Mouse (Mus musculus) 3T3-L1 (cell line): ENCODE measurements around the gene Nudt16l1.

Experiments used
- DNase-seq: peaks from one replicate; pipeline ENCODE4 v3.0.0-alpha.2; 2015; ENCODE audit warnings: low read depth, low spot score

The Nudt16l1 gene

DNA sequence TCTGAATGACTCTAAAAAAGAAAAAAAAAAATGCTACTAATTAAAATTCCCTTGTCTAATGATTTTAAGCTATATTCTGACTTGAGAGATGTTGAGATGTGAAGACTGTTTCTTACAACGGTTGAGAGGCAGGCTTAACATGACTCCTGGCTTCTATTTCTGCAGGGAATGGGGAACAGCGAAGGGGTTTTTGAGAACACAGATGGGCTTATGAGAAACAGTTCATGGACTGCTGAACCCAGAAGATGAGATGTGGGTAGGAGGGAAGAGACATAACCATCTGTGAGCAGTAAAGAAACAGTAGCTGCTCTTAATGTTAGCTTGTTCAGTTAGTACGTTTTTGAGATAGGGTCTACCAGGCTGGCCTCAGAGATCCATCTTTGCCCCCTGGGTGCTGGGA lies 18.0 kb downstream of the Nudt16l1 start:
- no peak for DNase-seq

DNA sequence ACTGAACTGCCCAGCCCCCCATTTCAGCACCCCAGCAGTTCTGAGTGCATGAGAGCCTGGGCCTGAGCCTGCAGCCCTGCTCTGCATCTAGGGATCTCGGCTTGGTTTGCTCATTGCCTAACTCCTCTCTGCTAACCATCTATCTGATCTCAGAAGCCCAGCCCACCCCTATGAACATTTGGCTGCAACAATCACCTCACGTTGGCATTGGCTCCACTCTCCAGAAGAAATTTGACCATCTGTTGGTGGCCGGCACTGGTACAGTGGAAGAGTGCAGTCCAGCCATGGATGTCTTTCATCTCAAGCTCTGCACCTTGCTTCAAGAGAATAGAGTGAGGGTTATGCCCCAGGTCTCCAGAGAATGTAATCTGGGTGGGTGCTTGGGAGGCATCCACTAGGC lies 18.9 kb downstream of the Nudt16l1 start:
- no peak for DNase-seq

DNA sequence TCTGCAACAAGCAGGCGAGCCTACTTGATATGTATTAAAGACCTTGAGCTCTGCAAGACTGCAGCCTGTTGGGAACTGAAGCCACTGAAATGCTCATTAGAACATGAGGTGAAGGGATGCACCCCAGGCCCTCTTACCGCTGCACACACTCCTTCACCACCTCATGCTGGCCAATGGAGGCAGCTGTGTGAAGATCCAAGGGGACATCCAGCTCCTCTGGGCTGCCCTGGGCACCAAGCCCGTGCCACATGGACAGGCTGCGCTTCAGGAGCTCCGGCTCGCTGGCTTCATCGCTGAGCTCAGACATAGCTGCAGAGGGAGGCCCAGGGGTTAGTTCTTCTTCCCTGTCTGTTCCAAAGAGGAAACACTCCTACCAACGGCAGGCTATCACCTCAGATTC lies 21.7 kb downstream of the Nudt16l1 start:
- DNase-seq, result no peak

DNA sequence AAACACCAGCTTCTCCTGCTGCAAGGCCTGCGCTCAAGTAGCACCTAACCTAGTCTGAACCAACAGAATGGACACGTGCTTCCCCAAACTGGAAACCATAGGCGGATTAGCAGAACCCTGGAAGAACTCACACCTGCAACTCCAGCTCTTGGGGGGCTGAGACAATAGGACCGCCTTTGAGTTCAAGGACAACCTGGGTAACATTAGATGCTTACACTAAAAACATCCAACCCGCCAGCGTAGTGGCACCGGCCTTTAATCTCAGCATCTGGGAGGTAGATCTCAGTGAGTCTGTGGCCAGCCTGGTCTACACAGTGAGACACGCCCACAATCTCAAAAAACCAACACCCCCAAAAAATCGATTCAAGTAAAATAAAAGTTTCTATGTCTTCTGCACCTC lies 24.8 kb downstream of the Nudt16l1 start:
- peak; percentile 30 for DNase-seq

DNA sequence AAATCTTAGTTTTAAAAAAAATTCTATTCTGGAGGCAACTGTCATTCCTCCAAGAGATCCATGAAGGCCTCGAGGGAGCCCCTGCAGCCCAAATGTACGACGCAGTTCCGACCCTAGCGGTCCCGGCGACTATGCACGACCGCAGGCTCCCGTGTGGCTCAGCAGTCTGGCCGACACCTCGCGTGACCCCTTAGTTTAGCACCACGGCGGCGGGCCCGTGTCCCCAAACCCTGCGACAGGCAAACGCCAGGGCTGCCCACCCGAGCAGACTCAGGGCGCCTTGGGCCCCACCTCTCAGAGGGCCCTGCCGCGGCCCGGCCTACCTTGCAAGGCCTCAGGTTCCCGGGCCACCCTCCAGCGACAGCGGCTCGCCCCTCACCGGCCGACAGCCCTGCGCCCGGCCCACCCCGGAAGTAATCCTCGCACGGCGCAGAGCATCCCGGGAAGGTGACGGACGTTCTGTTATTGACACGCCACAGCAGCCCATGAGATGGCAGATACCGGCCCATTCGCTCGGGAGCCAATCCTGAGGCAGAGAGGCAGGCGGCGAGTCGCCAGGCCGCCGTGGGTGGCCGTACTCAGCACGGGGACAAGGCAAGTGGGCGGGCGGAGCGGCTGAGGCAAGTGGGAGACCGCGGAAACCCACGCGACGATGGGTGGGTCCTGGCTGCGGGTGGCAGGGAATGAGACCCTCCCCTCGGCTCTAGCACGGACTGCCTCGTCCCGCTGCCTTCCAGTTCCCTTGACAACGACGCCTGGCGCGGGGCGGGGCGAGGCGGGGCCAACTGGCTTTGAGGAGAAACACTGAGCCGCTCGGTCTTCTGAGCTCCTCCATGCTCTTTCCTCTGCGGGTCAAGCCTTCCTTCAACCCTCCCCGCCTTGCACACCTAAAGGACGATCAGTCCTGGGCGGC lies 25.5 kb downstream of the Nudt16l1 start, which contains the start of gene Anks3:
Anks3 (minus strand) TSS at position 409 of the 913 bp plus-strand sequence.
- peak; percentile 99 for DNase-seq

DNA sequence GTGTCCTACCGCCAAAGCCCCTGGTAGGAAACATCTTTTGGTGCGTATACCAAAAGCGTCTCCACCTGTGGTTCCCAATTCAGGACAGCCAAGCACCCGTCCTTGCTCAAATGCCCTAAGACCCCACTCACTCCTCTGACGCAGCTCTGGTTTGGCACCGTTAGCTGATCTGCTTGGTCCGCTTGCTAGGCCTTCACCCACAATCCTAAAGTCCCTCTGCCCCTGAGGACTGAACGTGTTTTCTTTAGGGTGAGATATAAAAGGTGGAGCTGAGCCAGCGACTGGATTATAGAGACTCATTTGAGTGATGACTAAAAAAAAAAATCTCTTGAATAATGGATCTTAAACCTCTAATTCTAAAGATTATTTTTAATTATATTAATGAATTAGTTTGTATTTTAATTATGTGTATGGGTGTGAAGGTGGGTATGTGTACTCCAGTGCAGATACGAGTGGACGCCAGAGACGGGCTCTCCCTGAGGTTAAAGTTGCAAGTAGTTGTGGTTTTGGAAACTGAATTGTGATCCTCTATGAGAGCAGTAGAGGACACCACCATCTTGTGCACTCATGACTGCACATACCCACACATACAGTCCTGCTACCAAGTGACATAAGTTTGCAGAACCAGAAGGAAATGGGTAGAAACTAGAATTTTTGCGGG lies 26.3 kb downstream of the Nudt16l1 start:
- peak; percentile 58 for DNase-seq

DNA sequence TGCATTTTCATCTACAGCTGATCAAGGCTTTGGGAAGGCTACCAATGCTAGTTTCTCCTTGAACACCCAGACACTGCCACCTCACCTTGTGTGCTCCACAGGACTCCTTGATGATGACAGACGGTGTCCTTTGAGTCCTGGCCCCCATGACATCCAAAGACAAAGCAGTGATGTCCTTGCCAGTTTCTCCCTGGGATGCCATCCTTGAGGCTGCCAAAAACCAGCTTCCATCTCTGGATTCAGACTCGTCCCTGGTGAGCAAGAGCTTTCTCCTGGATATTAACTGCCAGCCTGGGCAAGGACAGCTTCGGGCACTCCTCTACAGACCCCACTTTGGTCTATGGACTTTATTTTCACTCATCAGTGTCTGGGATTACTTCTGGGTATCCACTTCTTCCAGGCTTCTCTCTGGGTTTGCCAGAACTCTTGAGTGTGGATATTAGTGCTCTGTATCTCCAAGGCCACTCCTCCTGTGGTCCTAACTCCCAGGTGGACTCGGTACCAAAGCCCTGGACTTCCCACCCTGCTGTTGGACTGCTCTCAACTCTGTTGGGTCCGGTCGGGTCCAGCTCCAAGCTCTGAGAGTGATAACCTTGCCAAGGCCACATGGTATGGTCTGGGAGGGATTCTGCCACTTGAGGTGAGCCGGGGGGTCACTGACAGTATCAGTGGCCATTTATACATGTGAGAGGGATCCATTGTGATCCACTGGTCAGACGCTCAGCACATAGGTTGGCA lies 27.0 kb downstream of the Nudt16l1 start:
- no peak for DNase-seq

DNA sequence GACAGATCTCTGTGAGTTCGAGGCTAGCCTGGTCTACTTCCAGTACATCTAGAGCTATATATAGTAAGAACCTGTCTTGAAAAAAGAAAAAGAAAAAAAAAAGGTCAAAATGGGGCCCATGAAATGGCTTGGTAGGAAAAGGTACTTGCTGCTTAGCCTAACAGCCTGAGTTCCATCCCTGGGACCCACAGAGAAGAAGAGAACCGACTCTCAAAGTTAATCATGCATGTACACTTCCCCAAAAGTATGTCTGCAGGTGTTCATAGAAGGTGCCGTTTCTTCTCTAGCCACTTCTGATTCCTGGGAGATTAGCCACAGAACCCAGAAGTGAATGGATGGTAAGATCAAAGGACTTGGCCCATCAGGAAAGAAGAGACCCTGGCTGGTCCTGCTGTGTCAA lies 29.9 kb downstream of the Nudt16l1 start:
- DNase-seq, result no peak

DNA sequence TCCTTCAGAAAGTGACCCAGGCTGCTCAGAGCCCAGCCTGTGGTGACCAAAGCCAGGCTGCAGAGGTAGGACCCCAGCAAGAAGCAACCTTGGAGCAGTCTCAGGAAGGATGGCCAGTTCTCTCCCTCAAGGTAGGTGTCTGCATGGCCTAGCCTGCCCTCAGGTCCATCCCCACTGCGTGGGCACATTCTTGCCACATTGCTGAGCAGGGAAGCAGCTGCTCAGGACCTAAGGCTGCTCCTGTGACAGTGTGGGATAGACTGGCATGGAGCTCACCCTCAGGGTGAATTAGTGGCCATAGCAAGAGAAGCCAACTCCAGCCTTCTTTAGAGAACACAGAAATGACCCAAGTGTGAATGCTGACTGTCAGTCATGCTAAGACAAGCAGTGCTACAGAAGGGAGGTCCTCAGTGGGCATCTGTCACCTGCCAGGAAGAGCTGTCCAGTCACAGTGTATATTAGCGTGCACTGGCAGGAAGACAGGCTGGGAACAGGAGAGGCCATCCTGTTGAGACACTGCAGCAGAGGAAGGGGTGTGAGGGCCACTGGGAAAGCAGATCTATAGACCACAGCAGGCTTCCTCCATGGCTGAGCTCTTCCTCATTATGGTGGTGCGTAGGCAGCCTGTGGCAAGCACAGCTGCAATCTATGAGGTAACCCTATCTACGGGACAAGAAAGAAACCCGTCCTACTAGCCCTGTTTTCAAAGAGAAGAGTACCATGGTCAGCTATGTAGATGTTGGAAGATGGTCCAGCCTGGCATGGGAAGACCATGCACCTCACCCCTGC lies 30.7 kb downstream of the Nudt16l1 start:
- no peak for DNase-seq

DNA sequence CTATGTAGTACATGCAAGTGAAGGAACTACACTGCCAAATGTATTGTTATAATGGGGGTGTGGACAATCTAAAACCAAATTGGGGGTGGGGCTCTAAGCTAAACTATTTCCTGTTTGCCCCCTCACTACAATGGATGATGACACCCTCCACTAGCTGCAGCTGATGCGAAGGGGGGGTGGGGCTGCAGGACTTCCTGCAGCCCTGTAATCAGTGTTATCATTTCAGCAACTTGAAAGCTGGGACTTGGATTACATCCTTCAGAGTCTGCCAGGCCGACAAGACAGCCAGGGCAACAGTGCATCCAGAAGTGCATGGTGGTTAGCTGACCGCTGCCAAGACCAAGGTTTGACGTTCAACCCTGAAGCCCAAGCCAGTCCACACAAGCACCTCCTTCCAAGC lies 33.1 kb downstream of the Nudt16l1 start:
- no peak for DNase-seq

DNA sequence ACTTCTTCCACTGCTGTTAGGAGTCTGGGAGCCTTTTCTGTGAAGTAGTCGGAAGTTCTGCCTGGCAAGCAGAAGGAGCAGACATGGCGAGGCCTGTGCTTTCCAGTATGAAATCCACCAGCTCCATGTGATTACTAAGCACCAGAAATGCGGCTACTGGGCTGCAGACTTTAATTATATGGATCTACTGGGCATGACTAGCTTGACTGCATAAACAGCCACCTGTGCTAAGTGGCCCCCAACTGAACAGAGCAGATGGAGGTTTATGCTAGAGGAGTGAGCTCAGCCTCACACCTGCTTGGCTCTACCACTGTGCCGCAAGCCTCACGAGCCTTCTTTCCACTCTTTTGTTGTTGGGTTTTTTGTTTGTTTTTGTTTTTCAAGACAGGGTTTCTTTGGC lies 36.0 kb downstream of the Nudt16l1 start:
- DNase-seq, result no peak

DNA sequence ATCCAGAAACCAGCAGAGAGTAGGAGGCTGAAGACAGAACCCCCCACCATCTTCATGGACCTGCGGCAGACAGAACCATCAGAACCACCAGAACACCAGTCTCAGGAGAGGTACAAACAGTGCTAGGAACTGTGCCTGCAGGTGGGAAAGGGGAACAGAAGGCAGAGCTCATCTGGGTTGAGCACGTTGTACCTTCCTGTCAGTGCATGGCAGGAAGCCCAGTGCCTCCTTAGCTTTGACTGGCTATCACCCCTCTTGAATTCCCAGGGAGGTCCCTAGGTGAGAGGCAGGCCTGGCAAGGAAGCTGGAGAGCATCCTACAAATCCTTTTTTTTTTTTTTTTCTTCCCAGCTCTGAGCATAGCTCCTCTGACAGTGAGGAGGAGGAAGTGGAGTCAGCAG lies 37.6 kb downstream of the Nudt16l1 start:
- no peak for DNase-seq

DNA sequence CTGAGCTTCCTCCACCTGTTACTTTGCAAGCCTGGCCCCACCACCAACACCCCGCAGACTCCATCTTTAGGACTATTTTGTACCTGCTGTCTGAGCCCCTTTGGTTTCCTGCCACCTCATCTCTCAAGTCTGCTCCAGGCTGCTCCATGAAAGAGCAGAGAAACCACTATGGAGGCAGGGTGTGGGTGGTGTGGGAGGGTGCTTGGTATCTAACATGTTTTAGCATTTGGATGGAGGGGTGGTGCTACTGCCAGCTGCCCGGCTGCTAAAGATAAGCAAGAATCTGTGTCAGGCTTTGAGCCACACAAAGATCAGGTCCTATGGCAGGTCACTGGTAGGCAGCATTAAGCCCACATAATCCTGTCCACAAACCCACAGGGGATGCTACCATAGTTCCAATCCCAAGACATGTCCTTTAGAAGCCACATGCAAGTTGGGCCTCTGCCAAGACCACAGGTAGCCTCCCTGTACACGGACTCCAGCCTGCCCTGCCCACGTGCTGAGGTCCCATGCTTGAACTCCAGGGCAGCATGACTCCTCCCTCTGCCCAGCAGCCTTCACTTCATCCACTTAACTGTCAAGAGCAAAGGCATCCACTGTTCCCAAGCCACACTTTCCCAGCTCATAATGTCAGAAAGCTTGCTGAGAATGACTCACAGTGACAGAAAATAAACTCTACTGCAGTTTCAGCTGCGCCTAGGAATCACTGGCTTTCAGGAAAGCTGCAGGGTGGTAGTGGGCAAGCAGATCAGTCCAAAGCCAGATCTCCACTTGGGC lies 39.9 kb downstream of the Nudt16l1 start:
- peak; percentile 31 for DNase-seq

DNA sequence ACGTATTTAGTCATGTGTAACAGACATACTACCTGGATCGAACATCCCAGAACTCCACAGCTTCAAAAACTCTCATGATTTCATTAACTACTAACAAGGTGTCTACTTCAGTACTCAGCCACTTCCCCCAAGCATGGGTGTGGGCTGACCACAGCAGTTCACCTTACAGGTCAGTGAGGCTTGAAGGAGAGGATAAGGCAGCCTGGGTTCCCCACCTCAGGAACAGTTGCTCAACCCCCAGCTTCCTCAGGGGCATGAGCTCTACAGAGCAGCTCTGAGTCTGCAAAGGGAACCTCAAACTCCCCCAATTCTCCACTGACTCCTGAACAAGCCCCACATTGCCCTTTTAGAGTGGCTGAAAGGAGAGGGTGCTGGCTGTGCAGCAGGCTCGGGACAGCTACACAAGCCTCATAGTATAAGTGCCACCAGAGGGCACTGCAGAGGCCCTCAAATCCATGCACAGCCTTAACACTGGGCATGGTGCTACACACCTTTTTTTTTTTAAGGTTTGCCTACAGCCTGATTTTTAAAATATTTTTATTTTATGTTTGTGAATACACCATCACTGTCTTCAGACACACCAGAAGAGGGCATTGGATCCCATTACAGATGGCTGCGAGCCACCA lies 41.3 kb downstream of the Nudt16l1 start:
- peak; percentile 82 for DNase-seq

DNA sequence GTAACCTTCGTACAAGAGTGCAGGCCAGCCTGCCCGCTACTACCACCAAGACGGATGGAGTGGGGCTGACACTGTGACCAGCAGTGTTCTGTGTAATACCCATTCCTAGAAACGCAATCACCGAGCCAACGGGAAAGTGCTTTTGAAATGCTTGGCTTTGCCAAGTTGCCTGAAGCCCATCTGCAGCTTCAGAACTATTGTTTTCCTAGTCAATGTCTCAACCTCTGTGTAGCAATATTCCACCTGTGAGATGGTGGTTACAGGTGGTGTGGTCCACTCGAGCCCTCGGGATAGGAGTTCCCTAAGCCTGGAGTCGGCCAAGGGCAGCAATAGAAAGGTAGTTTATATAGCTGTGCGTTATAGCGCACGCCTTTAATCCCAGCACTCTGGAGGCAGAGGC lies 46.2 kb downstream of the Nudt16l1 start:
- DNase-seq, result no peak
